Mouse (Mus musculus) erythroblast, embryonic 14.5 days (primary cell): ENCODE measurements around the gene Nfia.

Source experiments
- GATA1 ChIP-seq: IDR thresholded peaks from 2 replicates; pipeline ENCODE4 v1.6.1; 2012; ENCODE audit warnings: low read length, inconsistent platforms, mixed read lengths
- TAL1 ChIP-seq: IDR thresholded peaks from 3 replicates; pipeline ENCODE4 v1.6.1; 2012; ENCODE audit warnings: low read length, inconsistent platforms, mixed read lengths

DNA sequence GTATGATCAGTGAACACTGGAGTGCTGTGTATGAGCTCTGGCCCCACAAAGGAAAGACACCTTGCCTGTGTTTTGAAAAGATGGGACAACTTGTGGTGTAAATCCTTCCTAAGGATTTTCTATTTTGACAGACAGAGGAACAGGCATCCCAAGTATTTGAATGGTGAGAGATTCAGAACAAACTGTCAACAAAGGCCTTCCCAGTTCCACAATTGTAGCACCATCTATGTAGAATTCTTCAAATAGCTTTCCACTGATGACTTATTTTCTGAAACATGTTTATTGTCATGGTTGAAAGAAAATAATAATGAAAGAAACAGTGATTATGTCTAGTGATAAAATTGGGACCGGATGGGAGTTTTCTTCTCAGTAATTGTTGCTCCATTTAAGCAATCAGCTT lies 45.2 kb downstream of the Nfia start:
- TF ChIP-seq GATA1 (no peak), TAL1 (no peak)
